Mouse (Mus musculus): ENCODE measurements at regions not wholly inside any gene's neighbourhood (a gene's known extent, or its start where the extent isn't known, plus 50 kb on each side); places are given as distances from the start of the nearest gene placed in this dataset.

DNA sequence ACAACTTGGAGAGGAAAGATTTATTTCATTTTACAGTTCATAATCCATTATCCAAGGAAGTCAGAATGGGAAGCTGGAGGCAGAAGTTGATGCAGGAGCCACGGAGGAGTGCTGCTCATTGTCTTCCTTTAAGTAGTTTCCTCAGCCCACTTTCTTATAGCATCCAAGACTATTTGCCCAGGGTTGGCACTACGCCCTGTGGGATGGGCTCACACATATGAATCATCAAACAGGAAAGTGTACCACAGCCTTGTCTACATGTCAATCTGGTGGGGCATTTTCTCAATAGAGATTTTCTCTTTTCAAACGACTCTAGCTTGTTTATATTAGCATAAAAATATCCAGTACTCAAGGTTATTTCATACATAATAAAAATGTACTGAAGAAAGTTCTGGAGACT, 88.2 kb upstream of the Asb5 start:
- Histone ChIP-seq H3K27me3 (ENCODE audit: control insufficient read depth in 1 of 2, insufficient read depth in 2 of 2, low read length in 2 of 2) (no peaks in the 10 kb centered on the region), H3K4me3 (ENCODE audit: control insufficient read depth in 1 of 2, insufficient read depth in 1 of 2, low read depth in 2 of 2, low read length in 2 of 2) (no peak overlapping the region), H3K36me3 (ENCODE audit: control insufficient read depth in 1 of 2, insufficient read depth in 2 of 2, low read length in 2 of 2) (no peaks in the 10 kb centered on the region), H3K27ac (ENCODE audit: control insufficient read depth, low read depth, low read length) (no peak overlapping the region), H3K9ac (ENCODE audit: control insufficient read depth, low read depth, low read length, poor library complexity, severe bottlenecking) (no peak overlapping the region), H3K9me3 (replicated peaks; ENCODE audit: insufficient read depth, low read length) (no peaks in the 10 kb centered on the region), H3K4me1 (ENCODE audit: control insufficient read depth in 1 of 2, insufficient read depth in 2 of 2, low read length in 2 of 2) (no peaks in the 10 kb centered on the region), H3K79me2 (ENCODE audit: control insufficient read depth, insufficient read depth, low read length, poor library complexity) (no peaks in the 10 kb centered on the region)
- no peak for TF ChIP-seq TBP (IDR thresholded peaks at IDR 0.05; ENCODE audit: low read depth, low read length)
- DNase-seq (ENCODE audit: low read depth, low spot score): no peak

DNA sequence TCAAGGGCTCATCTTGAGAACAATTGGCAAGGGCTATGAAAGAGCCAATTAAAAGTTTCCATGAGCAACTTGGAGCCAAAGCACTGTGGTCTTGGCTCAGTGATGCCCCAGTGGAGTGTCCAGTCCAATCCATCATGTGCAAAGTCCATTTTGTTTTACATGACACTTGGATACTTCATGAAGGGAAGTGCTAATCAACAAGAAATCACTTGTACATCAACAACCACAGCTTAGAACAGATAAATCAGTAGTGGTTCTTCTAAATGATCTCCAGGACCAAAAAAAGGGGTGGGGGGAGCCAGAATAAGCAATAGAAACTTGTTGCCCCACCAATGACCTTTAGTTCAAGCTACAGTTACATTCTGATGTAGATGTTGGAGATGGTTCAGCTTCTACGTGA, 87.0 kb upstream of the Asb5 start:
- Histone ChIP-seq H3K27ac (ENCODE audit: control insufficient read depth, low read depth, low read length) (no peak overlapping the region), H3K4me1 (ENCODE audit: control insufficient read depth in 1 of 2, insufficient read depth in 2 of 2, low read length in 2 of 2) (no peaks in the 10 kb centered on the region), H3K36me3 (ENCODE audit: control insufficient read depth in 1 of 2, insufficient read depth in 2 of 2, low read length in 2 of 2) (no peaks in the 10 kb centered on the region), H3K79me2 (ENCODE audit: control insufficient read depth, insufficient read depth, low read length, poor library complexity) (no peaks in the 10 kb centered on the region), H3K9me3 (replicated peaks; ENCODE audit: insufficient read depth, low read length) (no peaks in the 10 kb centered on the region), H3K27me3 (ENCODE audit: control insufficient read depth in 1 of 2, insufficient read depth in 2 of 2, low read length in 2 of 2) (no peaks in the 10 kb centered on the region), H3K9ac (ENCODE audit: control insufficient read depth, low read depth, low read length, poor library complexity, severe bottlenecking) (no peak overlapping the region), H3K4me3 (ENCODE audit: control insufficient read depth in 1 of 2, insufficient read depth in 1 of 2, low read depth in 2 of 2, low read length in 2 of 2) (no peak overlapping the region)
- no peak for DNase-seq (ENCODE audit: low read depth, low spot score)
- TF ChIP-seq TCF12 (IDR thresholded peaks at IDR 0.05; ENCODE audit: low read depth, low read length): no peak
- TF ChIP-seq EP300 (IDR thresholded peaks at IDR 0.05; ENCODE audit: low read depth in 1 of 2, low read length in 2 of 2): no peak
- TF ChIP-seq MYB (IDR thresholded peaks at IDR 0.05; ENCODE audit: low read depth, low read length): no peak
- TF ChIP-seq GATA1 (IDR thresholded peaks at IDR 0.05; ENCODE audit: low read depth, low read length): no peak
- no peak for TF ChIP-seq ZC3H11A (IDR thresholded peaks at IDR 0.05; ENCODE audit: low read depth, low read length)
- TF ChIP-seq ZKSCAN1 (IDR thresholded peaks at IDR 0.05; ENCODE audit: low read depth, low read length): no peak
- TF ChIP-seq CHD2 (IDR thresholded peaks at IDR 0.05; ENCODE audit: low read length): no peak

DNA sequence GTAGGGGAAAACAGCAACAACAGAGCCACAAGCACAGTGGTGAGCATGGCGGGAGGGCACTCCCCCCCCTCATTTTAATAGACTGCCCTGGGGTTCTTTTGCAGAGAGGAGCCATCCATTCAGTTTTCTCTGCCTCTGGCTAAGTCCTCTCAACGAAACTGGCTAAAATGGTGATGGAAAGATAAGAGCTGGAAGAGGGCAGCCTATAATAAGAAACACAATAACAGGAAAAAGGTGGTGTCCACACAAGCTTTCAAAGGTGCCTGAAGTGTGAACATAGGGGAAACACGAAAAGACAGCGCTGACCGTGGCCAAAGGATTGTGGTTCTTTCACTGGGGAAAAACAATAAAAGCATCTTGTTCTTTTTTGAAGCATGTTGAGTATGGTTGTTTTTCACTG, 83.0 kb upstream of the Asb5 start:
- Histone ChIP-seq H3K4me3 (ENCODE audit: control insufficient read depth in 1 of 2, insufficient read depth in 1 of 2, low read depth in 2 of 2, low read length in 2 of 2) (no peak overlapping the region), H3K27me3 (ENCODE audit: control insufficient read depth in 1 of 2, insufficient read depth in 2 of 2, low read length in 2 of 2) (no peaks in the 10 kb centered on the region), H3K27ac (ENCODE audit: control insufficient read depth, low read depth, low read length) (no peak overlapping the region), H3K4me1 (ENCODE audit: control insufficient read depth in 1 of 2, insufficient read depth in 2 of 2, low read length in 2 of 2) (no peaks in the 10 kb centered on the region), H3K79me2 (ENCODE audit: control insufficient read depth, insufficient read depth, low read length, poor library complexity) (no peaks in the 10 kb centered on the region), H3K9me3 (replicated peaks; ENCODE audit: insufficient read depth, low read length) (no peaks in the 10 kb centered on the region), H3K9ac (ENCODE audit: control insufficient read depth, low read depth, low read length, poor library complexity, severe bottlenecking) (no peak overlapping the region), H3K36me3 (ENCODE audit: control insufficient read depth in 1 of 2, insufficient read depth in 2 of 2, low read length in 2 of 2) (no peaks in the 10 kb centered on the region)
- DNase-seq (ENCODE audit: low read depth, low spot score): no peak
- TF ChIP-seq EP300 (IDR thresholded peaks at IDR 0.05; ENCODE audit: low read depth in 1 of 2, low read length in 2 of 2) (no peak), NRF1 (IDR thresholded peaks at IDR 0.05; ENCODE audit: insufficient read depth, low read depth, low read length, poor library complexity, severe bottlenecking) (no peak), MYC (IDR thresholded peaks at IDR 0.05; ENCODE audit: low read depth, low read length) (no peak), GABPA (IDR thresholded peaks at IDR 0.05; ENCODE audit: low read depth, low read length) (no peak), ZMIZ1 (IDR thresholded peaks at IDR 0.05; ENCODE audit: low read depth, low read length) (no peak), MAX (IDR thresholded peaks at IDR 0.05; ENCODE audit: low read length) (no peak), POLR2AphosphoS5 (IDR thresholded peaks at IDR 0.05; ENCODE audit: borderline replicate concordance, low read depth, low read length) (no peak), KAT2A (conservative IDR thresholded peaks at IDR 0.05; ENCODE audit: low read depth, low read length) (no peak)
